Mouse (Mus musculus) frontal cortex, postnatal 14 days (tissue): ENCODE data around the gene Stmnd1.
"Not testable (repeated sequence)": the region's sequence is repeated elsewhere in the genome, so short reads cannot be mapped to it uniquely, and the experiment has no call there.

Experiments
- DNase-seq, 2 experiments: peaks; one replicate each; pipeline ENCODE4 v3.0.0; 2022; ENCODE audit warnings: low spot score in 2 of 2

The Stmnd1 gene

DNA sequence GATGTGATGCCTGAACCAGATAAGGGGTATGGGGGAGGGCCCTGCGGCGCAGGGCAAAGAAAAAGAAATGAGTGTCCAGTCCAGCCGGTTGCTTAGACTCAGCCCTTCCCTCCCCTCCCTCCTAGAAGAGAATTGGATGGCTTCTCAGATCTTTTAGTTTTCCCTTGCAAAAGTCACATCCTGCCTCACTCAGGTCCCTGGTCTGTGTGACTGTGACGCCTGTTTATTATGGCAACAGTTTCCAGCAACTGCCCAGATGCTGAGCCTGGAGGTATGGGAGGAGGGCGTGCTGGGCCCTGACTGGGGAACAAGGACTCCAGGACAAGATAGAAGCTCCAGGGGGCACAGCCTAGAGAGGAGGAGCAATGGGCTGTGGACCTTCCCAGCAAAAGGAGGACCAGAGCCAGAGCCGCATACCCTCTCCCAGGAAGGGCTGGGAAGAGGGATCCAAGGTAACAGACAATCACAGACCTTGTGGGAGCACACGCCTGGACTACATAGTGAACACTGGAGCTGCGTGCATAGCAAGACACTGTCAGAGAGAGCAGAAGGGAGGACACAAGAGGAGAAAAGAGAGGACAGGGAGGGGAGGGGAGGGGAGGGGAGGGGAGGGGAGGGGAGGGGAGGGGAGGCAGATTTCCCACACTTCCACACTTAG is at the start of gene Stmnd1:
Stmnd1 (plus strand) TSS at position 269 of the 658 bp plus-strand sequence.
- DNase-seq, result no peak

DNA sequence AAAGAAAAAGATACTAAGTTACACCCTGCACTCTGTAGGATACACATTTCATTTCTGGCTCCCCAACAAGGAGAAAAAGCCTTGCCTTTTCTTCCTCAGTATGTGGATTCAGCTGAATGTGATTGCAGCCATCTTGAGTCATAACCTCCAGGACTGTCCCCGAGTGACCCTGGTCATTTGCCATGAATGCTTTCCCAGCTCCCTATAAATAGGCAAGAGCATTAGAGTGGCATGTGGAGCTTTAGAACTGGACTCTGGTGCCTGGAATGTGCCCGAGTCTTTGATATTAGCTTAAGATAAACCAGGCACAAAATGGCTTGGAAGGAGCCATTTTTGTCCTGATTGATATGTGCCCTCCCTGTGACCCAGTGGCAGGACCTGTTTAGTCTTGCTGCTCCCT is 46.6 kb upstream of the Stmnd1 start:
- no peak for DNase-seq

DNA sequence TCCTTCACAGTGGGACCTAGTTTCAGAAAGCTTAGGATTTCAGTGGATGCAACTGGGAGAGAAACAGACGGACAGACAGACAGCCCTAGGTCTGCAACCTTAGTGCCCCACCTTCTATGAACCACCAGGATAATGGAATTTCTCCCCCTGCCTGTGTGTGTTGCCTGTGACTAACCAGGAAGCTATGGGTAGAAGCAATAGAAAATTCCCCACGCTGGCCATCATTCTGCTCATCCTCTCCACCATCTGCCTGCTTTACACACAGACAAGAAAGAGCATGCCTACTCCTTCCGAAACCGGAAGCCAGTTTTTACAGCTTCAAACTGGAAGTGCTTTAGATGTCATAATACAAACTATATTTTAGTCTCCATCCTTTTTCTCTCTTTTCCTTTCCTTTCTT is 46.0 kb upstream of the Stmnd1 start:
- DNase-seq, result no peak

DNA sequence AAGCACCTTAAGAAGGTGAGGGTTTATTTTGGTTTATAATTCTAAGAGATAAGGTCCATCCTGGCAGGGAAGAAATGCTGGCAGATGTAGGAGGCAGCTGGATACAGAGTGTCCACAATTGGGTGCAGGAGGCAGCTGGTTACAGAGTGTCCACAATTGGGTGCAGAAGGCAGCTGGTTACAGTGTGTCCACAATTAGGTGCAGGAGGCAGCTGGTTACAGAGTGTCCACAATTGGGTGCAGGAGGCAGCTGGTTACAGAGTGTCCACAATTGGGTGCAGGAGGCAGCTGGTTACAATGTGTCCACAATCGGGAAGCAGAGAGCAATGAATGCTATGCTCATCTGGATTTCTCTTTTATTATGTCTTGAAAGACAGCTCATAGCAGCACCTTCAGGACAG is 44.8 kb upstream of the Stmnd1 start:
- DNase-seq, result not testable (repeated sequence)

DNA sequence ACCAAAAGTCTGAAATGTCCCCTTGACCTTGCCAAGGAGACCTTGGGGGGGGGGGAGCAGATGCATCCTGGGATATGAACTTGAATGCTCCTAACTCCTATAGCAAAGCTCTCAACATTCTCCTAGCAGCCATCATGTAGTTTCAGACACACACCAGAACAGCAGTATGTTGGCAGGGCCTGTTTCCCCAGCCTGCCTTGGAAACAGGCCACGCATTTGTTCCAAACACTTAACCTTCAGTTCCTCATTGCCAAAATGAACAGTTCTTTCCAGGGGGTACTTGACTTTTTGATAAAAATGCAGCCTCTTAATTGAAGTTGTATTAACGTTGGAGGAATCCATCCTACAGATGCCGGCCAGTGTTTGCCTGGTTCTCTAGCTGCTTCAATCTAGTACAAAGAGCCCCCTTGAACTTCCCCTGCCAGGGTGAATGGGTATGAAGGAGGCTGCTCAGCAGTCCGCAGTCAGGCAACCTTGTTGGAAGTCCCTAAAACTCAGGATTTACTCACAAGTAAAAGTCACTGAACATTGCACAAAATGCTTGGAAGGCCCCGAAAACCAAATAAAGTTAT is 41.9 kb upstream of the Stmnd1 start:
- DNase-seq, result no peak

DNA sequence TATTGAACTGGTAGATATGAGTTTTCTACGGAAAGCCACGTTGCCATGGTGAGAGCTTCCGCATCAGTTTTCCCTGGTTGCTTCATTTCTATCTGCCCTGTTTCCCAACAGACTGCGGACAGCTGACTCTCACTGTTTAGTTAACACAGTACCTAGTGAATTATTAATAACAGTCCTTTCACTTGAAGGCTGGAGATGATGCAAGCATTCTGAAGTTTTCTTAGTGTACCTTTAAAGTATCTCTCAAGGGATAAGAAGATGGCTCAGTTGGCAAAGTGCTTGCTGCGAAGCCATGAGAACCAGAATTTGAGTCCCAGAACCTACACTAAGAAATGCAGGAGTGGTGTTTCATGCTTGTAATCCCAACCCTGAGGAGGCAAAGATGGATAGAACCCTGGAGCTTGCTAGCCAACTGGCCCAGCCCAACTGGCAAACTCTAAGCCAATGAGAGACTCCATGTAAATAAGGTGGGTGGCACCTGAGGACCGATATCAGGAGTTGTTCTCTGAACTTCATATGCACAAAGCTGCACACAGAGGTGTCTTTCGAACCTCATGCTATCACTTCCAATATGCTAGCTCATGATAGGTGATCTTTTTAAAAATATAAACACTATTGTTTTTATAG is 35.7 kb upstream of the Stmnd1 start:
- no peak for DNase-seq

DNA sequence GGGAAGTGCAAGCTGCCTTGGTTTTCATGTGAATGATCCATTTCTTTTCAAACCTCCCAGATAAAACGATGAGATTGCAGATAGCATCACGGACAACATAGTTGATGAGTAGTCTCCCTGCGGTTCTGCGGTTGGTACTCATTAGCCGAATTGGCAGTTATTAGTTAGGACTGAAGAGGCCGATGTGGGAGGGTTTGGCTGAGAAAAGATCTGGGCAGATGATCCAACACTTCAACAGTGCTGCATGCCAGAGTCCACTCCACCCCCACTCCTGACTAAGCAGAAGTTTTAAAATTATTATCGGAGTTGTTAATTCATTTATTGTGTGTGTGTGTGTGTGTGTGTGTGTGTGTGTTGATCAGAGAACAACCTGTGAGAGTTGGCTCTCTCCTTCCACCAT is 34.7 kb upstream of the Stmnd1 start:
- DNase-seq, result no peak

DNA sequence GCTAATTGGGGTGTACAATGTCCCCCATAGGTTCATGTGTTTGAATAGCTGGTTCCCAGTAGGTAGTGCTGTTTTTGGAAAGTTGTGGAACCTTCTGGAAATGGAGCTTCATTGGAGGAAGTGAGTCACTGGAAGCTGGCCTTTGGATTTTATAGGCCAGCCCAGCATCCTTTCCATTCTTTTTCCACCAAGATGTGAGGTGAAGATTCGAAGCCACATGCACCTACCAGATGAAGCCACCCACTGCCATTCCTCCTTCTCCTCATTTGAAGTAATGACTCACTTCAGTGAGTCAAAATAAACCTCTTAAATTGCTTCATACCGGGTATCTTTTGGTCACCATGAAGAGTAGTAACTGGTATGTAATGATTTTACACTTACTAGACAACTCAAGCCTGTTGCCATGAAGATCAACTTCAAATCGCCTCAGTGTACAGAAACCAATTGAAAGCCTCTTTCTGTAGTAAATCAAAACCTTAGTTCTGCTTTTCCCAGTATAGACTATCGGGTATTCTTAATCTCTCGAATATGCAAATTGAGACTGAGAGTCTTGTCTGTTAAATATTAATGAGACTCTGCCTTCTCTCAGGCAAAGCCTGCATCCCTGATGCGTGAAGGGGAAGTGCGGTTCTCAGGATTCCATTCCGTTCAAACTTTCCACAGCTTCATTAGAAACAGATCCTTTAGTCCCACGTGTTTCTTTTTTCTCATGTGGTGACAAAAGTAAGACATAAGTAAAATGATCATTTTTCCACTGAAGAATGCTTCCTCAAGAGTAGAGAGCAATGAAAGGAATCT is 31.9 kb upstream of the Stmnd1 start:
- DNase-seq, result no peak

DNA sequence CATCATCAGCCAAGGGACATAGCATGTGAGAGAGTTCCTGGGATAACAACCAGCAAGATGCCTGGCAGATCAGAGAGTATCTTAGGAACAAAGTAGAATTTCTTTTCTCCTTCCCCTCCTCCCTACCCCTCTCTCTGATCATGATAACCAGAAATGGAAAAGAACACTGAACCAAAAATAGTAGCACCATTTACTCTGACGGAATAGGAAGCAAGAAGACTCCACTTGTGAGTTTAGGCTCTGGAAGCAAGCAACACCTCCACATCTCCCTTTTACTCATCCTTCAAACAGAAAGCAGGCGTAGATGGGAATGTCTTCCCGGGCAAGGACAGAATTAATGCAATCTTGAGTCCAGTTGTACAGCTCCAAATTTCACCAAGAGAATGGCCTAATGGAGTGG is 19.8 kb upstream of the Stmnd1 start:
- DNase-seq, result no peak

DNA sequence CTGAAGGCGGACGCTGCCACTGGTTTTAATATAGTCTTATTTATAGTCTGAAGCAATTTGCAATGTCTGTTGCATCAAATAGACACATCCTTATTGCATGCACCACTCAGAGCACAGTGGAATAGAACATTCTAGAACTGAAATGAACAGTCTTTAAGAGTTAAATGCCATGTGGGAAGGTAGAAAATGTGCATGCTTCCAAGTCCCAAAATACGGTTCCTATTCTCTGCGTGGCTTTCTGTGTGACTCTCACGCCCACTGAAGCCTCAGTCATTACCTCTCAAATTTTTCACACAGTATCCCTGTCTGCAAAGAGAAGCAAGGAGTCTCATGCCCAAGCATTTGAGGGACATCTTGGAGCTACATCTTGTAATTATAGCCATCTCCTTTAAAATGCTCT is 19.4 kb upstream of the Stmnd1 start:
- no peak for DNase-seq

DNA sequence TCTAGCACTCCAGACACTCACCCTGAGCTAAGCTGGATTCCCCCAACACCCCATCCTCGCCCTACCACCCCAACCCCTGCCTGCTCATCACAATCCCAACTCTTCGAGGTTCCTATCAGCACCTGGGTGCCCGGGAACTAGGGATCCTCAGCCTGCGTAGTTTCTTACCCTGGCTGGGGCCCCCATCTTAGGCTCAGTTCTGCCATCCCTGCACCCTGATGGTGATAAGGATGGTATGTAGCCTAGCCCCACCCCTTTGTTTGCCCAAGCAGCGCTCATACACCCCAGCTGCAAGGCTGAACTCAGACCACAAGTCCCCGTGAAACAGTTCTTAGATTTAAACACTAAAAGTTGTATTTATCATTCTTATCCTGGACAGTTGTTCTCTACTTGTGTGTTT is 17.9 kb upstream of the Stmnd1 start:
- no peak for DNase-seq

DNA sequence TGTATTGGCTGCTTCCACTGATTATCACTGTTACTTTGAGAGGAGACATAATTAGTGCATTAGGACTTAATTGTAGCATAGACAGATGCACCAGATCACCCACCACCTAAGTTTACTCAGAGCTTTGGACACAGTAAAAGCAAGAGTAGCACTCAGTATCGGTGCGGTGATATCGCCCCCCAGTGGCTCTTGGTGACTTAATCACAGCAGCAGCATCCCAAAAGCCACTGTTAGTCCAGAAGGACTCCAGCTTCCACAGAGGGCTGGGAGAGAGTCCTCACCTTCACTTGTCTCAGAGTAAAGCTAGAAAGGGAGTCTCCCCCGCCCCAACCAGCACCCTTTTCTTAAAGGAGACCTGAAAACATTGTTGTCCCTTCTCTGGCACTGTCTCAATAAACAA is 15.7 kb upstream of the Stmnd1 start:
- DNase-seq, result peak; percentile 38 to 74

DNA sequence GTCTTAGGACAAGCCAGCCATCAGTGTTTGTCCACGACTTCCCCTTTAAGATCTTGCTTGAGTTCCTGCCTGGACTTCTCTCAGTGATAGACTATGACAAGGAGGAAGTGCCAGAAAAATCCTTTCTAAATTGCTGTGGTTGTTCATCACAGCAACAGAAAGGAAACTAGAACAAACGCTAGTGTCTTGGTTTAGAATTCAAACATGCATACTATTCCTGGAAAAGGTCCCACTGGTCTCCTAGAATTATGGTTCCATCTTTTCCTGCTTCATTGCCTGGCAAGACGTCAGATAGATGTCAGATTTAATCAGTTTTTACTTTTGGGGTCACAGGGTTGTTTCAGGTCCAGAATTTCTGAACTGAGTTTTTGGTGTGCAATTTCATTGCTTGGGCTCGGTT is 14.0 kb upstream of the Stmnd1 start:
- no peak for DNase-seq

DNA sequence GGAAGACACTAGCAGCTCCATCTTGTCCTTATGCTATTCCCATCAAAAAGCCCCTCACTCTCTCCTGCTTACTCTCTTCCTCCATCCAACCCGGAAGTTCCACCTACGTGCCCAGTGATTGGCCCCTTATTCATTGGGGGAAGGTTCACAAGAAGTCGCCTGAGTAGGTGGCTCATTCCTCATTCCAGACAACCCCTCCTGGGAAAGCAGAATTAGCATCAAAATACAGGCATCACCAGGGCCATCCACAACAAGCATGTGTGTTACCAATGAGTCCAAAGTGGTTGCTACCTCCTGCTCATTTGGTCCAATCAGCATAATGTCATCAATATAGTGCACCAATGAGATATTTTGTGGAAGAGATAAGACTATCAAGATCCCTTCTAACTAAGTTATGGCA is 12.3 kb upstream of the Stmnd1 start:
- no peak for DNase-seq

DNA sequence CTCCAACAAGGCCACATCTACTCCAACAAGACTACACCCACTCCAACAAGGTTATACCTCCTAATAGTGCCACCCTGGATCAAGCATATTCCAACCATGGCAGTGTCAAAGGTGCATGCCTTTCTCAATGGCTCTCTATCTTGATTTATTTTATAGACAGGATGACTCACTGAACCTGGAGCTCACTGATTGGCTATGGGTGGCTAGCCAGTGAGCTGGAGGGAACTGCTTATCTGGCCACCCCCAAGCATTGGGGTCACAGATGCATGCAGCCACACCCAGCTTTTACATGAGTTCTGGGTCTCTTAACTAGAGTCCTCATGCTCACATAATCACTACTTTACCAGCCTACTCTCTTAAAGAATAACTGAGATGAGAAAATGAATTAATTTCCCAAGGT is 5.7 kb upstream of the Stmnd1 start:
- DNase-seq, result no peak

DNA sequence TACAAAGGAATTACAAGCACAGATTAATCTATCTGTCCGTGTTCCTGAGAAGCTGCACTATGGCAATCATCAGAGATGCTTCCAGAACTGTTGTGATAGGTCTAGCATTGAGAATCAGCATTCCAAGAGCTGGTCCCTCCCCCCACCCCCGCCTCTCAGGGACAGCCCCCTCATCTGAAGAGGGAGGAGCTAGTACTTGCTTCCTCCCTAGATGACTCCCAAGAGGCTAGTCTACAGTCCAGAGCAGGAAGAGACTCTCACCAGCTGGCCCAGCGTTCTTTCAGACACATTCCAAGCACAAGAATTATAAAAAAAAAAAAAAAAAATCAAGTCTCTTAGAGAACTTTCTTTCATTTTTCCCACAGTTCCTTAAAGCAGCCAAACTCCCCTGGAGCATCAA is 5.2 kb upstream of the Stmnd1 start:
- no peak for DNase-seq

DNA sequence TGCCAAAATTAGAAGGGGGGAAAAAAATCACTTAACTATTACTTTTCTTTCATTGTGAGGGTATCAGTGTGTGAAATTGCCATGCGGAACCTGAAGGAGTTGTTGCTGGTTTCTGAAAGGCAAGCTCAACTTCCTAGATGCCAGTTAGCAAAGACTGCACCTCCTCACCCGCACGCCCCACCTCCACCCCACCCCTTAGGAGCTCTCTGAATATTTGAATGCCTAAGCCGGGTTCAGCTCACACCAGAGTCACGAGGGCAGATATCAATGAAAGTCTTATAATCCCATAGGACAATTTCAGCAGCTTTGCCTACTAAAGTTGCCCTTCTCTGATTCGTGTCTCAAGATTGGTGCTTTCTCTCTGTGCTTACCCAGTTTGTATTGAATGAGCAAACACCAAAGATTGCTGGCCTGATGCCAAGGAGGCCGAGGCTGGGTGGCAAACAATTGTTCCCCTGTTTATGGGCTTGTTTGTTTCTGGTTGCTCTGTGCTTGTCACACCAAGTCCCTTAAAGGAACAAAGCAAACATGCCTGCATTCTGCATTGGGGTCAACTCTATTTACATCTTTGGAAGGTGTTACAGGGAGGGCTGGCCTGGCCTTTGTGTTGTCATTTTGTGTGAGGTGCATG is 4.6 kb upstream of the Stmnd1 start:
- DNase-seq, result peak in 1 of 2 experiments; percentile 38

DNA sequence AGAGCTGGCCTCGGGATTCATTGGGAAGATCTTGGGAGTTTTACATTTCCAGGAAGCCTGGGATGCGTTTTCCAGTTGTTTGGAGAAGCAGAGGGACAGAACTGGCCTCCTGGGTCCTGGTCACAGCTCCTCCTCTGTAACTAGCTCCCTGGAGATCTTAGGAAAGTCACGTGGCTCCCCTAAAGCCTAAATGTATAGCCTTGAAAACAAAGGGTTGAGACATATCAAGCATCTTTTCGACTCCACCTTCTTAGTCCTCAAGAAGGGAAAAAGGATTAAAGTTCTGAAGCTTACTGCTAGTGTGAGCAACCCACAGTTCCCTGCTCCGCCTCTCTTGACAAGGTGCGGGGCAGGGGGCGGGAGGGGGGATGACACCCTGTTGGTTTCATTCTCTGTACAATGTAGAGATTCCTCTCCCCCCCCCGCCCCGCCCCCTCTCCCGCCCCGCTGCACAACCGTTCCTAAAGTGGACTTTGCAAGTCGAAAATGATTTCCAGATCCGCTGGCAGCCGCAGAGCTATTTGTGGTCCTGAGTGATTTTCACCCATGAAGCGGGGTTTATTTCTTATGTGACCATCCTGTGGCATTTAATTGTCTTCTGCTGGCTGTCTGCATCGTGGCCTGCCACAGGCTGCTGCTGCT is 589 bp upstream of the Stmnd1 start:
- no peak for DNase-seq

DNA sequence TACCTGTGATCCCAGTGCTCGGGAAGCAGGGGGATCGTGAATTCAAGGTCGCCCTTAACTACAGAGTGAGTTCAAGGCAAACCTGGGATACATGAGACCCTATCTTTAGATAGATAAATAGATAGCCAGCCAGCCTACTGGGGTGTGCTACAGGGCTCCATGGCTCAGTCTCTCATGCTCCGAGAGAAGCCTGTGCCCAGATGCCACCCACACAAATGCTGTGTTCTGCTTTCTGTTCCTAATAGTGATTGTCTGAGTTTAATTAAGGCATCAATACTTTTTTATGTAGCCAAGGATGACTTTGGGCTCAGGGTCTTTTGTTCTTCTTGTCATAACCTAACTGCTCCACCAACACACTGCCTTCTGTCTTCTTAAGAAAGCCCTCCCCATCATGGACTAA is 2.2 kb downstream of the Stmnd1 start:
- DNase-seq, result no peak

DNA sequence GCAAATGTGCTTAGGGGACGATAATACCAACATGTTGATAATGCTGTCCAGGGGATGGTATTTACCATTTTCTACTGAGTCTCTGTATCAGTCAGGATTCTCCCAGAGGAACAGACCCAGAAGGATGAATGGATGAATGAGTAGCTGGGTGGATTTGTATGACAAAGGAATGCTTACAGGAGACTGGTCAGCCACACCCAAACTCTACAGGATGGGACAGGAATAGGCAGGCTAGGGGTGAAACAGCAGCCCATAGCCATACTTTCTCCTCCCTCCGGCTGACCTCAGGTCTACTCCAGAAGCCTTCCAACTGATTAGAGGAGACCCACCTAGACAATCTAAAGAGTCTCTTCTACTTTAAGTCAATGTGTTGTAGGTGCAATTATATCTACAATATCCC is 9.0 kb downstream of the Stmnd1 start:
- no peak for DNase-seq

DNA sequence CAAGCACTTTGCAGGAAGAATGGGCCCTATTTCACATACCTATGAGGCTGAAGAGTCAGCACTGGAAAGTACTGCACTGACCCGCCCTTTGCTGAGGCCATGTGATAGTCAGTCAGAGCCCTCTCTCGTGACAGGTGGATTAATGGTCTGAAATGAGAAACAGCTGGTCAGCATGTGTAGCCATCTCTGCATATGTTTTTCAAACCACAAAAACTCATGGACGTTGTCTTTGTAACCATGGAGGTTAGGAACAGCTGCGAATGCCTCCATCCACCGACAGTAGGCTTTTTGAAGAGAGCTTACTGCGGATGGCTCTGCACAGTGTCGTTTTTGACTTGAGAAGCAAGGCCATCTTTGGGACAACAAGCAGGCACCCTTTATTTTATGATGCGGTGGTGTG is 14.3 kb downstream of the Stmnd1 start:
- DNase-seq, result no peak

DNA sequence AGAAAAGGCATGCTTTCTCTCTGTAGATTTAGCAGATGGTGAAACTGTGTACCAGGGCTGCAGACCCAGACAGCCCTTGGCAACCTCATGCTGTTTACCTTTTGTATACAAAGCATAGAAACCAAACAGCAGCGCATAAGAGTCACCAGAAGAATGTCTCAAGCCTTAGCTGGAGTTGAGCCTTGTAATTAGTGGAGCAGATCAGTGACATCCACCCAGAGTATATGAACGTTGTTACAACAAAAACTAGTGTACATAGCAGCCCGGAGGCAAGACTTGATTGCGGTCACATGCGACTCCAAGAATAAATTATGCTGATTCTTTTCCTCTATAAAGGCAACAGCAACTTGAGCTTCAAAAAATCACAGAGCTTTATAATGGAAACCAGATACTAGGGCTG is 14.9 kb downstream of the Stmnd1 start:
- no peak for DNase-seq
